Mouse (Mus musculus) myocyte (in vitro differentiated cells): Measurements from ENCODE around the gene Snapc3.

Experiments
- CEBPB ChIP-seq: IDR thresholded peaks from 2 replicates; pipeline ENCODE4 v1.6.1; 2011; ENCODE audit warnings: mild to moderate bottlenecking, moderate library complexity; ENCODE audit not compliant: poor library complexity, insufficient read depth, severe bottlenecking
- E2F4 ChIP-seq: IDR thresholded peaks from one replicate; pipeline ENCODE4 v1.6.1; 2011; ENCODE audit warnings: mild to moderate bottlenecking, control low read depth, moderate library complexity; ENCODE audit not compliant: insufficient read depth
- MAX ChIP-seq: IDR thresholded peaks from one replicate; pipeline ENCODE4 v1.6.1; 2011; ENCODE audit warnings: low read depth, mild to moderate bottlenecking, control low read depth
- POLR2A ChIP-seq: IDR thresholded peaks from one replicate; pipeline ENCODE4 v1.6.1; 2011; ENCODE audit warnings: low read depth, mild to moderate bottlenecking, control low read depth, moderate library complexity; ENCODE audit not compliant: insufficient read length
- POLR2AphosphoS2 ChIP-seq: IDR thresholded peaks from one replicate; pipeline ENCODE4 v1.6.1; 2011; ENCODE audit warnings: low read depth, control low read depth; ENCODE audit not compliant: insufficient read length
- REST ChIP-seq: IDR thresholded peaks from one replicate; pipeline ENCODE4 v1.6.1; 2011; ENCODE audit warnings: mild to moderate bottlenecking, control low read depth, moderate library complexity; ENCODE audit not compliant: insufficient read depth, insufficient read length
- SRF ChIP-seq: IDR thresholded peaks from one replicate; pipeline ENCODE4 v1.6.1; 2011; ENCODE audit warnings: low read depth; ENCODE audit not compliant: control insufficient read depth, insufficient read length
- TCF12 ChIP-seq: IDR thresholded peaks from one replicate; pipeline ENCODE4 v1.6.1; 2011; ENCODE audit warnings: mild to moderate bottlenecking, control low read depth; ENCODE audit not compliant: poor library complexity, insufficient read depth, severe bottlenecking

- TF ChIP-seq POLR2A (no peak), CEBPB (no peak), E2F4 (no peak), MAX (no peak), REST (no peak), TCF12 (no peak), SRF (no peak), POLR2AphosphoS2 (no peak)
Observed at GRCm38 (mm10) chr4:83450785-83451184, 33.3 kb downstream of the Snapc3 start.
